Mouse (Mus musculus): Measurements from ENCODE around the gene Ppp3ca. TPM values are rescaled to one million over a fixed set of nuclear protein-coding genes. Genes with fewer than 3 reads are reported as not detected.

The Ppp3ca gene
- total and polyA plus RNA-seq, 3 experiments: 17.4 to 40.6 (median 32.0) TPM

- H3K36me3 ChIP-seq (ENCODE audit: control insufficient read depth in 1 of 2, insufficient read depth in 2 of 2, low read length in 2 of 2): peaks cover 0 to 31% of the 10 kb centered on the region in 2 experiments; a peak in 2 of 4 replicates
- H3K9ac ChIP-seq (ENCODE audit: control insufficient read depth, low read depth, low read length, poor library complexity, severe bottlenecking): no peak overlapping the region
- TF ChIP-seq NRF1 (IDR thresholded peaks at IDR 0.05; ENCODE audit: insufficient read depth, low read depth, low read length, poor library complexity, severe bottlenecking): no peak
- TF ChIP-seq POLR2A (IDR thresholded peaks at IDR 0.05; ENCODE audit: control insufficient read depth in 1 of 2, insufficient read depth in 1 of 2, low read depth in 1 of 2, low read length in 2 of 2, poor library complexity in 1 of 2): no peak
- TF ChIP-seq BHLHE40 (IDR thresholded peaks at IDR 0.05; ENCODE audit: borderline replicate concordance, low read depth, low read length): no peak
- no peak for TF ChIP-seq ZMIZ1 (IDR thresholded peaks at IDR 0.05; ENCODE audit: low read depth, low read length)
- TF ChIP-seq MYB (IDR thresholded peaks at IDR 0.05; ENCODE audit: low read depth, low read length): no peak
- no peak for TF ChIP-seq NELFE (IDR thresholded peaks at IDR 0.05; ENCODE audit: low read depth, low read length)
- TF ChIP-seq RAD21 (IDR thresholded peaks at IDR 0.05; ENCODE audit: low read depth, low read length): no peak
- no peak for TF ChIP-seq ETS1 (IDR thresholded peaks at IDR 0.05; ENCODE audit: low read depth, low read length)
- no peak for TF ChIP-seq SMC3 (IDR thresholded peaks at IDR 0.05; ENCODE audit: low read depth, low read length)
- no peak for TF ChIP-seq GABPA (IDR thresholded peaks at IDR 0.05; ENCODE audit: low read depth, low read length)
- H3K9me3 ChIP-seq (replicated peaks; ENCODE audit: insufficient read depth, low read length): no peaks in the 10 kb centered on the region
- no peak overlapping the region for H3K27ac ChIP-seq (ENCODE audit: control insufficient read depth, low read depth, low read length)
- no peak overlapping the region for H3K4me3 ChIP-seq (ENCODE audit: control insufficient read depth in 1 of 2, insufficient read depth in 1 of 2, low read depth in 2 of 2, low read length in 2 of 2)
- no peaks in the 10 kb centered on the region for H3K27me3 ChIP-seq (ENCODE audit: control insufficient read depth in 1 of 2, insufficient read depth in 2 of 2, low read length in 2 of 2)
- peaks cover 6% of the 10 kb centered on the region for H3K79me2 ChIP-seq (ENCODE audit: control insufficient read depth, insufficient read depth, low read length, poor library complexity)
- DNase-seq (ENCODE audit: low read depth, low spot score): no peak
- H3K4me1 ChIP-seq (ENCODE audit: control insufficient read depth in 1 of 2, insufficient read depth in 2 of 2, low read length in 2 of 2): peaks cover 20 to 31% of the 10 kb centered on the region in 2 experiments
These were observed 89.5 kb downstream of the Ppp3ca start for GRCm38 (mm10) chr3:136759446-136759845.

- peak overlapping the region; percentile 9 to 26 for H3K4me3 ChIP-seq (ENCODE audit: control insufficient read depth in 1 of 2, insufficient read depth in 1 of 2, low read depth in 2 of 2, low read length in 2 of 2)
- DNase-seq (ENCODE audit: low read depth, low spot score): peak; percentile 83
- peaks cover 14 to 32% of the 10 kb centered on the region in 2 experiments for H3K4me1 ChIP-seq (ENCODE audit: control insufficient read depth in 1 of 2, insufficient read depth in 2 of 2, low read length in 2 of 2)
- peaks cover 5% of the 10 kb centered on the region for H3K79me2 ChIP-seq (ENCODE audit: control insufficient read depth, insufficient read depth, low read length, poor library complexity)
- peak overlapping the region; percentile 80 for H3K27ac ChIP-seq (ENCODE audit: control insufficient read depth, low read depth, low read length)
- H3K27me3 ChIP-seq (ENCODE audit: control insufficient read depth in 1 of 2, insufficient read depth in 2 of 2, low read length in 2 of 2): no peaks in the 10 kb centered on the region
- TF ChIP-seq ETS1 (IDR thresholded peaks at IDR 0.05; ENCODE audit: low read depth, low read length): peak; percentile 55; the same call in 1 of the 2 replicates
- peak; percentile 50; the same call in 1 of the 2 replicates for TF ChIP-seq MAX (IDR thresholded peaks at IDR 0.05; ENCODE audit: low read length)
- TF ChIP-seq ELF1 (IDR thresholded peaks at IDR 0.05; ENCODE audit: low read depth, low read length): no peak
- TF ChIP-seq RCOR1 (IDR thresholded peaks at IDR 0.05; ENCODE audit: low read depth, low read length): no peak
- TF ChIP-seq GATA1 (IDR thresholded peaks at IDR 0.05; ENCODE audit: low read depth, low read length): peak; percentile 77
- TF ChIP-seq MYC (IDR thresholded peaks at IDR 0.05; ENCODE audit: low read depth, low read length): peak; percentile 50; the same call in 1 of the 2 replicates
- TF ChIP-seq SIN3A (IDR thresholded peaks at IDR 0.05; ENCODE audit: low read length): peak; percentile 50; the same call in 1 of the 2 replicates
- TF ChIP-seq POLR2AphosphoS5 (IDR thresholded peaks at IDR 0.05; ENCODE audit: borderline replicate concordance, low read depth, low read length): no peak
- peak; percentile 29; the same call in 1 of the 2 replicates for TF ChIP-seq TCF12 (IDR thresholded peaks at IDR 0.05; ENCODE audit: low read depth, low read length)
- TF ChIP-seq GABPA (IDR thresholded peaks at IDR 0.05; ENCODE audit: low read depth, low read length): peak; percentile 67; the same call in 1 of the 2 replicates
- peak; percentile 52 to 66; a peak in 2 of 4 replicates for TF ChIP-seq EP300 (IDR thresholded peaks at IDR 0.05; ENCODE audit: low read depth in 1 of 2, low read length in 2 of 2)
- TF ChIP-seq MAZ (IDR thresholded peaks at IDR 0.05; ENCODE audit: low read depth, low read length): peak; percentile 45; the same call in 1 of the 2 replicates
- TF ChIP-seq MAFK (IDR thresholded peaks at IDR 0.05; ENCODE audit: borderline replicate concordance, low read depth, low read length): peak; percentile 62; the same call in 1 of the 2 replicates
- no peak for TF ChIP-seq NELFE (IDR thresholded peaks at IDR 0.05; ENCODE audit: low read depth, low read length)
- TF ChIP-seq TBP (IDR thresholded peaks at IDR 0.05; ENCODE audit: low read depth, low read length): 0 out of 2 replicates have a peak, but pooled peaks have one; percentile 34
- peak; percentile 86 for TF ChIP-seq MXI1 (IDR thresholded peaks at IDR 0.05; ENCODE audit: low read depth, low read length)
- H3K36me3 ChIP-seq (ENCODE audit: control insufficient read depth in 1 of 2, insufficient read depth in 2 of 2, low read length in 2 of 2): peaks cover 0 to 31% of the 10 kb centered on the region in 2 experiments; a peak in 2 of 4 replicates
- no peaks in the 10 kb centered on the region for H3K9me3 ChIP-seq (replicated peaks; ENCODE audit: insufficient read depth, low read length)
- H3K9ac ChIP-seq (ENCODE audit: control insufficient read depth, low read depth, low read length, poor library complexity, severe bottlenecking): peak overlapping the region; percentile 20; the same call in 1 of the 2 replicates
These were observed 91.5 kb downstream of the Ppp3ca start for GRCm38 (mm10) chr3:136761292-136761978.

Data from MEL (cell line).